Mouse (Mus musculus): ENCODE measurements around the gene Klhl10.

DNA sequence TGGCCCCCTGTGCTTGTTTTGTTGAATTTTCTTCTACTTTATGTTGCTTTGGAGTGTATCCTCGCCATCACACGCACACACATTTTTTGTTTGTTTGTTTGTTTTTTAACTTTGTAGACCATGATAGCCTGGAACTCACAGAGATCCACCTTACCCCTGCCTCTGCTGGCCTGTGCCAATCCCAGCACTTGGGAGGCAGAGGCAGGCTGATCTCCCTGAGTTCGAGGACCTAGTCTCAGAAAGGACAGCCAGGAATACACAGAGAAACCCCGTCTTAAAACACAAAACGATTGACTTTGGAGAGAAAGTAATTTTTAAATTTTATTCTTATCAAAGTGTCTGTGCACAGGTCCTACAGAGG lies 31.2 kb downstream of the Klhl10 start:
- TF ChIP-seq CTCF (IDR thresholded peaks at IDR 0.05; ENCODE audit: borderline replicate concordance, insufficient read depth, low read length), result no peak
- no peak for TF ChIP-seq POLR2A (IDR thresholded peaks at IDR 0.05; ENCODE audit: low read depth, low read length)

All from embryonic fibroblast, embryonic 13.5 days (primary cell).